Mouse (Mus musculus) bone marrow macrophage, adult 2 months (primary cell): ENCODE data around the gene Mzf1.

Source experiments
- CTCF ChIP-seq: IDR thresholded peaks from 2 replicates; pipeline ENCODE4 v1.5.1; 2012; ENCODE audit warnings: low read depth, mild to moderate bottlenecking, low read length, moderate library complexity
- POLR2A ChIP-seq: IDR thresholded peaks from 2 replicates; pipeline ENCODE4 v1.6.1; 2012; ENCODE audit warnings: mild to moderate bottlenecking, low read depth, low read length, borderline replicate concordance

- TF ChIP-seq CTCF (no peak), POLR2A (no peak)
These were observed 53.0 kb downstream of the Mzf1 start for GRCm38 (mm10) chr7:13001584-13001983.
